In the genomic region with DNA sequence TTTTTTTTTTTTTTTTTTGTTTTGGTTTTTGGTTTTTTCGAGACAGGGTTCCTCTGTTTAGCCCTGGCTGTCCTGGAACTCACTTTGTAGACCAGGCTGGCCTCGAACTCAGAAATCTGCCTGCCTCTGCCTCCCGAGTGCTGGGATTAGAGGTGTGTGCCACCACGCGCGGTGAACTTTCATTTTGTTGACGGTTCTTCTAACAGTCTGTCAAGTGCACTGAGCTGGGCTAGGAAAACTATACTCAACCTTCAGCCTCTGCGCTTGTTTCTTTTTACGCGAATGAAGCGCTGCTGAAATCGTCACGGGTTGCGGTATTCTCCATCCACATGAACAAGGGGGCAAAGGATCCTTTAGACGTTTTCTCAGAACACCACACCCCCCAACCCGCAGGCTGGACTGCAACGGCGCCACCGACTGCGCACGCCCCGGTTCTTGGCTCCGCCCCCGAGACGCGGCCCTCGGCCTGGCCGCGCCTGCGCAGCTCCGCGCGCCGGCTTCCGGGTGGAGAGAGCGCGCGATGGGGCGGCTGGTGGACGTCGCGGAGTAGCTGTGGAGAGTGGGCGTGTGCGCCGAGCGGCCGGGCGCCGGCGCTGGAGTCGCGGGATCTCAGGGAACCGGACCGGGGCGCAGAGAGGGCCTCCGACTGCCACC, we compare ENCODE assay signal across 1 mouse cellular context.
TF ChIP-seq lines count a peak whose summit lies in the region.

A gene (plus strand): TSS at position 496 of the 654 bp plus-strand sequence.

TF ChIP-seq in CH12.LX, 34 proteins besides CTCF, POLR2A, EP300 and RAD21 (continued from another document):
- TF ChIP-seq NRF1 (IDR thresholded peaks at IDR 0.05; ENCODE audit: low read depth, low read length) (peak; percentile 96), CHD2 (IDR thresholded peaks at IDR 0.05; ENCODE audit: low read length) (no peak), ZKSCAN1 (IDR thresholded peaks at IDR 0.05; ENCODE audit: borderline replicate concordance, low read depth, low read length) (no peak), ZMIZ1 (IDR thresholded peaks at IDR 0.05; ENCODE audit: low read depth, low read length) (peak; percentile 78), NELFE (IDR thresholded peaks at IDR 0.05; ENCODE audit: low read depth, low read length) (peak; percentile 81), ZNF384 (IDR thresholded peaks at IDR 0.05; ENCODE audit: low read depth, low read length) (peak; percentile 58), MXI1 (IDR thresholded peaks at IDR 0.05; ENCODE audit: low read depth, low read length) (peak; percentile 59; the same call in 1 of the 2 replicates), GABPA (IDR thresholded peaks at IDR 0.05; ENCODE audit: insufficient replicate concordance, low read depth, low read length) (no peak), PAX5 (IDR thresholded peaks at IDR 0.05; ENCODE audit: low read length) (no peak), SMC3 (IDR thresholded peaks at IDR 0.05; ENCODE audit: low read depth, low read length) (no peak), JUN (IDR thresholded peaks at IDR 0.05; ENCODE audit: insufficient read depth, low read depth, low read length) (no peak), SIN3A (IDR thresholded peaks at IDR 0.05; ENCODE audit: low read length) (peak; percentile 92), BHLHE40 (IDR thresholded peaks at IDR 0.05; ENCODE audit: low read depth, low read length) (no peak), JUND (conservative IDR thresholded peaks at IDR 0.05; ENCODE audit: low read depth, low read length) (no peak), E2F4 (IDR thresholded peaks at IDR 0.05; ENCODE audit: insufficient replicate concordance, low read depth, low read length) (no peak), MAZ (IDR thresholded peaks at IDR 0.05; ENCODE audit: low read depth, low read length) (no peak), ELF1 (IDR thresholded peaks at IDR 0.05; ENCODE audit: low read depth, low read length) (peak; percentile 97), IRF4 (IDR thresholded peaks at IDR 0.05; ENCODE audit: low read depth, low read length) (0 out of 2 replicates have a peak, but pooled peaks have one; percentile 4), CHD1 (IDR thresholded peaks at IDR 0.05; ENCODE audit: low read depth, low read length) (no peak), MEF2A (IDR thresholded peaks at IDR 0.05; ENCODE audit: borderline replicate concordance, low read depth, low read length) (no peak), ZC3H11A (IDR thresholded peaks at IDR 0.05; ENCODE audit: low read depth, low read length) (no peak), USF2 (conservative IDR thresholded peaks at IDR 0.05; ENCODE audit: low read depth, low read length) (no peak), USF1 (IDR thresholded peaks at IDR 0.05; ENCODE audit: low read depth, low read length) (no peak), TBP (conservative IDR thresholded peaks at IDR 0.05; ENCODE audit: low read depth, low read length) (no peak), MAX (IDR thresholded peaks at IDR 0.05; ENCODE audit: low read length) (peak; percentile 60), KAT2A (IDR thresholded peaks at IDR 0.05; ENCODE audit: insufficient replicate concordance, low read length) (no peak)
